Mouse (Mus musculus) CH12.LX (cell line): ENCODE data around the gene Cyp2j9. TPM values are rescaled to one million over a fixed set of nuclear protein-coding genes. Genes with fewer than 3 reads are reported as not detected.

Experiments
- DNase-seq: peaks from one replicate; pipeline ENCODE4 v3.0.0-alpha.2; 2013; ENCODE audit errors: extremely low read depth
- H3K27ac ChIP-seq: 2 replicates; pipeline ENCODE4 v1.5.1; 2012; ENCODE audit warnings: low read depth, mild to moderate bottlenecking, control low read depth, moderate library complexity; ENCODE audit not compliant: insufficient read depth
- H3K27me3 ChIP-seq: replicated peaks from 2 replicates; pipeline ENCODE3; 2012; ENCODE audit warnings: inconsistent platforms
- H3K36me3 ChIP-seq, 2 experiments: replicated peaks in 1 of 2; 2 replicates each; pipeline versions ENCODE3 to v1.6.1; 2012; ENCODE audit warnings: inconsistent platforms in 1 of 2, low read length in 1 of 2, mild to moderate bottlenecking in 1 of 2, mixed read lengths in 1 of 2, moderate library complexity in 1 of 2; ENCODE audit not compliant: control insufficient read depth in 1 of 2, insufficient read depth in 1 of 2
- H3K4me1 ChIP-seq, 2 experiments: 2 replicates each; pipeline ENCODE4 v1.6.1; 2012; ENCODE audit warnings: inconsistent platforms in 1 of 2, moderate library complexity in 1 of 2; ENCODE audit not compliant: insufficient read depth in 2 of 2, control insufficient read depth in 1 of 2
- H3K4me2 ChIP-seq: 2 replicates; pipeline ENCODE4 v1.6.1; 2012; ENCODE audit warnings: low read depth, mild to moderate bottlenecking, control low read depth; ENCODE audit not compliant: poor library complexity, insufficient read depth, severe bottlenecking
- H3K4me3 ChIP-seq, 3 experiments: fragments of 150-350 bp in 1 of 3; sonication (generic) in 1 of 3; replicated peaks in 1 of 3; 2 replicates each; pipeline versions ENCODE3 to v1.5.1; 2011 to 2012; ENCODE audit warnings: low read depth in 2 of 3, low read length in 2 of 3, mild to moderate bottlenecking in 2 of 3, moderate library complexity in 2 of 3, control low read depth in 1 of 3, improper control_type of control experiment in 1 of 3, inconsistent platforms in 1 of 3, mixed read lengths in 1 of 3; ENCODE audit not compliant: poor library complexity in 1 of 3
- H3K79me2 ChIP-seq: replicated peaks from 2 replicates; pipeline ENCODE4 v1.6.1; 2012; ENCODE audit warnings: mild to moderate bottlenecking, moderate library complexity; ENCODE audit not compliant: control insufficient read depth, poor library complexity, insufficient read depth, severe bottlenecking; ENCODE audit errors: extremely low read depth
- H3K9ac ChIP-seq: 2 replicates; pipeline ENCODE4 v1.6.1; 2012; ENCODE audit warnings: low read depth, mild to moderate bottlenecking, control low read depth, moderate library complexity; ENCODE audit not compliant: insufficient read depth
- H3K9me3 ChIP-seq: replicated peaks from 2 replicates; pipeline ENCODE3; 2012; ENCODE audit warnings: low read length, inconsistent platforms, mixed read lengths
- CHD2 ChIP-seq: IDR thresholded peaks from 2 replicates; pipeline ENCODE4 v1.6.1; 2011; ENCODE audit warnings: low read length, improper control_type of control experiment
- E2F4 ChIP-seq: IDR thresholded peaks from 2 replicates; pipeline ENCODE4 v1.6.1; 2011; ENCODE audit warnings: low read depth, low read length, improper control_type of control experiment; ENCODE audit not compliant: insufficient replicate concordance
- EP300 ChIP-seq: IDR thresholded peaks from 2 replicates; pipeline ENCODE4 v1.6.1; 2011; ENCODE audit warnings: low read length, improper control_type of control experiment
- HCFC1 ChIP-seq: IDR thresholded peaks from 2 replicates; pipeline ENCODE4 v1.6.1; 2012; ENCODE audit warnings: low read depth, mild to moderate bottlenecking, inconsistent platforms, low read length, improper control_type of control experiment
- IRF4 ChIP-seq: IDR thresholded peaks from 2 replicates; pipeline ENCODE4 v1.6.1; 2014; ENCODE audit warnings: low read depth, mild to moderate bottlenecking, inconsistent platforms, low read length, improper control_type of control experiment
- MAZ ChIP-seq: IDR thresholded peaks from 2 replicates; pipeline ENCODE4 v1.6.1; 2012; ENCODE audit warnings: low read depth, mild to moderate bottlenecking, inconsistent platforms, low read length, improper control_type of control experiment, moderate library complexity
- NELFE ChIP-seq: IDR thresholded peaks from 2 replicates; pipeline ENCODE4 v1.6.1; 2011; ENCODE audit warnings: low read depth, low read length, improper control_type of control experiment
- NRF1 ChIP-seq: IDR thresholded peaks from 2 replicates; pipeline ENCODE4 v1.6.1; 2014; ENCODE audit warnings: low read depth, mild to moderate bottlenecking, inconsistent platforms, low read length, improper control_type of control experiment, moderate library complexity
- PAX5 ChIP-seq: IDR thresholded peaks from 2 replicates; pipeline ENCODE4 v1.6.1; 2012; ENCODE audit warnings: low read length, inconsistent platforms, mixed read lengths
- POLR2AphosphoS2 ChIP-seq: IDR thresholded peaks from 2 replicates; pipeline ENCODE4 v1.6.1; 2011; ENCODE audit warnings: low read depth, low read length, improper control_type of control experiment
- RCOR1 ChIP-seq: conservative IDR thresholded peaks from 2 replicates; pipeline ENCODE4 v1.6.1; 2012; ENCODE audit warnings: low read depth, mild to moderate bottlenecking, inconsistent platforms, low read length, improper control_type of control experiment
- SIN3A ChIP-seq: IDR thresholded peaks from 2 replicates; pipeline ENCODE4 v1.6.1; 2012; ENCODE audit warnings: low read length, improper control_type of control experiment, inconsistent platforms
- SMC3 ChIP-seq: IDR thresholded peaks from 2 replicates; pipeline ENCODE4 v1.6.1; 2011; ENCODE audit warnings: low read depth, low read length, improper control_type of control experiment
- USF1 ChIP-seq: IDR thresholded peaks from 2 replicates; pipeline ENCODE4 v1.6.1; 2014; ENCODE audit warnings: low read depth, mild to moderate bottlenecking, inconsistent platforms, low read length, improper control_type of control experiment
- USF2 ChIP-seq: conservative IDR thresholded peaks from 2 replicates; pipeline ENCODE4 v1.6.1; 2011; ENCODE audit warnings: low read depth, low read length, improper control_type of control experiment
- ZKSCAN1 ChIP-seq: IDR thresholded peaks from 2 replicates; pipeline ENCODE4 v1.6.1; 2012; ENCODE audit warnings: low read depth, inconsistent platforms, low read length, improper control_type of control experiment, borderline replicate concordance
- ZNF384 ChIP-seq: IDR thresholded peaks from 2 replicates; pipeline ENCODE4 v1.6.1; 2012; ENCODE audit warnings: low read depth, low read length, improper control_type of control experiment, inconsistent platforms
- dilution Hi-C: fragments of 300-500 bp; cut with MboI; formaldehyde crosslinking; loops from 2 replicates; pipeline ENCODE4 v1.14.3; 2020; ENCODE audit warnings: low sequenced_read_pairs; ENCODE audit not compliant: extremely low pct_unique_long_range_greater_than_20kb, extremely low pct_ligation_motif_present
- in situ Hi-C: fragments of 300-500 bp; cut with MboI; formaldehyde crosslinking; loops from 3 replicates; pipeline ENCODE4 v1.14.3; 2019; ENCODE audit warnings: low sequenced_read_pairs, low pct_ligation_motif_present, low pct_unique_long_range_greater_than_20kb, mixed read lengths
- polyA plus RNA-seq: library from polyadenylated mRNA; unstranded; fragments of >175 nt; gene quantifications from 2 replicates; pipeline ENCODE4 v1.2.1, GENCODE M21; 2012; ENCODE audit warnings: low read depth; ENCODE audit not compliant: insufficient read length
- total RNA-seq, 2 experiments: library from RNA; depleted of rRNA; stranded (reverse); fragments of 300-350 nt in 1 of 2; fragments of >200 nt in 1 of 2; gene quantifications; 2 replicates each; pipeline ENCODE4 v1.2.3; 2012 to 2014

Cyp2j9 gene
- total and polyA plus RNA-seq, 3 experiments = not detected

DNA sequence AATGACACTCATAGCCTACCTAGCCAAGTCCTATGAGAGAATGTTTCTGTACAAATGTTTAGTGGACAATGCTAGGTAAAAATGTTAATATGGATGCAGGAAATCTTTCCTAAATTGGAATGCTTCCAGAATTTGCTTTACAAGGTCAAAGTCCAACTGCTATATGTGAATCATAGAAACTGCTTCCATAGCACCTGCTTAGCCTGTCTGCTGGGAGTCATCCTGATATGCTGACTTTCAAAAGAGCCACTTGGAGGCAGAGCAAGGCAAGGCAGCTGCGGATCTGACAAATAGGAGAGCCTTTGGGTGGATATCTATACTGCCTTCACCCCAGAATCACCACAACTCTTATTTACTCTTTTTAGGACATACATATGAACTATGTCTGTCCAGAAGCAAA, 23.4 kb downstream of the Cyp2j9 start:
- no peaks in the 10 kb centered on the region for H3K4me1 ChIP-seq
- H3K4me3 ChIP-seq = no peak overlapping the region
- no peak overlapping the region for H3K9ac ChIP-seq
- DNase-seq = no peak
- H3K36me3 ChIP-seq = no peaks in the 10 kb centered on the region
- TF ChIP-seq IRF4 (no peak), ZKSCAN1 (no peak), NELFE (no peak), SMC3 (no peak), MAZ (no peak), RCOR1 (no peak), POLR2AphosphoS2 (no peak), CHD2 (no peak), NRF1 (no peak)
- no peak overlapping the region for H3K27ac ChIP-seq
- dilution Hi-C loops (no loop called here), in situ Hi-C loops (no loop called here)
- no peaks in the 10 kb centered on the region for H3K79me2 ChIP-seq
- H3K9me3 ChIP-seq = peaks cover 46% of the 10 kb centered on the region
- no peaks in the 10 kb centered on the region for H3K27me3 ChIP-seq
- no peak overlapping the region for H3K4me2 ChIP-seq

DNA sequence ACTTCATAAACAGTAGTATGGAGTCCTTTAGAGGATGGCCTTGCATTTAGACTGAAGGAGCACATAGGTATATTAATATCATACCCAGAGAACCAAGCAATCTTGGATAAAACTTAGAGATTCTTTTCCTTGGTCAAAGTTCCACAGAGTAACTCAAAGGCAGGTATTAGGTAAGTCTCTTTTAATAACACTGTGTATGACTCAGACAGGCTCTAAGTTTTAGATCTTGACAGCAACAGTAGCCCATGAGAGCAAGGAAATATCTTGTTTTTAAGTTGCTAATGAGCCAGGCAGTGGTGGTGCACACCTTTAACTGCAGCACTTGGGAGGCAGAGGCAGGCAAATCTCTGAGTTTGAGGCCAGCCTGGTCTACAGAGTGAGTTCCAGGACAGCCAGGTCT, 25.6 kb downstream of the Cyp2j9 start:
- no peak overlapping the region for H3K27ac ChIP-seq
- no peak overlapping the region for H3K4me3 ChIP-seq
- in situ Hi-C loops = no loop called here
- H3K9ac ChIP-seq = no peak overlapping the region
- H3K9me3 ChIP-seq = peaks cover 40% of the 10 kb centered on the region
- H3K4me2 ChIP-seq = no peak overlapping the region
- H3K27me3 ChIP-seq = no peaks in the 10 kb centered on the region
- no peaks in the 10 kb centered on the region for H3K36me3 ChIP-seq
- no peak for DNase-seq
- TF ChIP-seq ZNF384 = no peak
- no peak for TF ChIP-seq IRF4
- no peak for TF ChIP-seq ZKSCAN1
- TF ChIP-seq HCFC1 = no peak
- TF ChIP-seq USF2 = no peak
- TF ChIP-seq EP300 = no peak
- no peak for TF ChIP-seq USF1
- TF ChIP-seq E2F4 = no peak
- no peak for TF ChIP-seq PAX5
- no peak for TF ChIP-seq SMC3
- no peak for TF ChIP-seq SIN3A
- dilution Hi-C loops = no loop called here
- no peaks in the 10 kb centered on the region for H3K4me1 ChIP-seq
- no peaks in the 10 kb centered on the region for H3K79me2 ChIP-seq
